Mouse (Mus musculus) retina, embryonic 14.5 days (tissue): ENCODE data around the gene Dhx34.
"Not testable (repeated sequence)": the region's sequence is repeated elsewhere in the genome, so short reads cannot be mapped to it uniquely, and the experiment has no call there.

ENCODE experiments used
- DNase-seq: peaks from one replicate; pipeline ENCODE4 v3.0.0-alpha.2; 2015; ENCODE audit warnings: low spot score

Dhx34 gene

DNA sequence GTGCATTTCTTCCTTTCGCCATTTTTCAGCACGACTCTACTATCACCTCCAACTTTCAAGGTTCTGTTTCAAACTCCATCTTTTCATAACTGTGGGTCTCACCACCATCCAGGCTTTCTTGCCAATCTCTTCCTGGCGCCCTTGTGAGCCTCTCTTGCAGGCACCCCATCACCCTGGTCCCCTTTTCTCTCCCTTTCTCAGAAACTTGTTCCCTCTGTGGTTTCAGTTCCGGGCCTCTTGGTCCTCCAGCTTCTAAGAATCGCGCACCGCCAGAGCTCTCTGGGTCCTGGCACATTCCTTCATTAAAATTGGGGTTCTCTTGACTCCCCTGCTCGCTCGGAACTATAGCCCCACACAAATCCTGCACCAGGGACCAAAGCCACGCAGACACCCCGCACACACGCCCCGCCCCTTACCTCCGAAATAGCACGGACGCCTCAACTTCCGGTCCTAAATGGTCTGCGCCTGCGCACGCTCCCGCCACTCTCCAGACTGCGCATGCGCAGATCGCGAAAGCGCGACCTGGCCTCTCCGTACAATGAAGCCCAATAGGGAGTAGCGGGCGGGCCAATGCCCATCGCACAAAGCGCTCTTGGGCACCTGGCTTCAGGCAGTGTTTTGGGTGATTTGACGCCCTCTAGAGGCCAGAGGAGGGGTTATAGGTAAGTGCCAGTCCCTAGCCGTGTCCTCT, at the start of gene Dhx34:
Dhx34 (minus strand) TSS at position 456 of the 691 bp plus-strand sequence.
- peak; percentile 98 for DNase-seq

DNA sequence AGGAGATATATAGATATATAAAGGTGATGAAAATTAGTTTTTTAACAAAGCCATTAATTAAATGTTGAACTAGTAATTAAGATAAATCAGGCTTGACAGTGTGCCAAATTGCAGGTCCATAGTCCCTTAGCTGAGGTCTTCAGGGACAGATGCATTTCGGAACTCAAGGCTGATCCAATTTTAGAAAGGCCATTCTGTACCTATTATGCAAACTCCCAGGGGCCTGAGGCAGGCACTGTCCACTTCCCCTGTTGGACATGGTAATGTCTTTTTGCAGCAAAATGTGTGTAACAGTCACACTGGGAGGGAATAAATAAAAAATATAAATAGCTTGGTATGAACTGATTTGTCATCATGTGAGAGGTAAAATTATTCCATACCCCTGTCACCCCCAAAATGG, 49.3 kb upstream of the Dhx34 start:
- no peak for DNase-seq

DNA sequence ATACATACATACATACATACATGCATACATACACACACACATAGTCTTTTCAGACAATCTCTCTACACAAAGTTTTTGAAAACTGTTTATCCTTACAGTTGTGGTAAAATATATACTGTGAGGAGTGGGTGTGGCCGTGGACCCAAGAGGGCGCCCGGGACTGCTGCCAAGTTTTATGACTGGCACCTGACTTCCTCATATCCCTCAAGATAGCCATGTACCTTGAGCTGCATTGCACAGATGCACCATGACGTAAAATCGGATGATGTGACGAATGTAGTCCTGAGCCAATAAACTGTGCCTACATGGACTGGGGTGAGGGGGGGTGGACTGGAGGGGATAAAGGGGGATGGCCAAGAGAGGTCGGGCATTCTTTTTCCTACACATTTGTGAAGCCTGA, 44.8 kb upstream of the Dhx34 start:
- not testable (repeated sequence) for DNase-seq

DNA sequence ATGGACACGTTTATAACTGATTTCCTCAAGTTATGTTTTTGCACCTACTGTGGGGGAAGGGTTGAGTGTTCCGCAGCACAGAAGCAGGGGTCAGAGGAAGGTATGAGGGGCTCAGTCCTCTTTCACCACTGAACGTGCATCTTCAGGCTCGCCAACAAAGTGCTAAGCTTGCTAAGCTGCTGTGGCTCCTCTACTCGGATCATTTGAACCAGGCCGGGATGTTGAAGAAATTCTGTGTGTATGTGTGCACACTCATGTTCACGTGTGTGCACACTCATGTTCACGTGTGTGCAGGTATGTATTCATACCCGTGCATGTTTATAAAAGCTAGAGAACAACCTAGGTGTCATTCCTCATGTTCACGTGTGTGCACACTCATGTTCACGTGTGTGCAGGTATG, 44.0 kb upstream of the Dhx34 start:
- DNase-seq = no peak

DNA sequence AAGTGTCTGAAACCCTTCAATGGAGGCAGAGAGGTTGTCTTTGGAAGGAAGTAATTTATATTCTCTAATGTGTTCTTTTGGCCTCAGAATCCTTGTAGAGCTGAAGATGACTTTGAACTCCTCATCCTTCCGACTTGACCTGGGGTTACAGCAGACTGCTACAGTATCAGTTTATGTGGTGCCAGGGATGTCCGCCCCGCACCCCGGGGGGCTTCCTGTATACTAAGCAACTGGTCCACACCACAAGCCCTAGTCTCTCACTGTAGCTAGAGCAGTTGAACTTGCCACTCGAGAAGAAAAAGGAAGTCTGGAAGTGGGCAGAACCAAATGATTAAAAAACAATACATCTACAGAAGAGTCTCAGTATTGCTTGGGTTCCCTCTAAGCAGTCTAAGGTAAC, 42.0 kb upstream of the Dhx34 start:
- DNase-seq = no peak

DNA sequence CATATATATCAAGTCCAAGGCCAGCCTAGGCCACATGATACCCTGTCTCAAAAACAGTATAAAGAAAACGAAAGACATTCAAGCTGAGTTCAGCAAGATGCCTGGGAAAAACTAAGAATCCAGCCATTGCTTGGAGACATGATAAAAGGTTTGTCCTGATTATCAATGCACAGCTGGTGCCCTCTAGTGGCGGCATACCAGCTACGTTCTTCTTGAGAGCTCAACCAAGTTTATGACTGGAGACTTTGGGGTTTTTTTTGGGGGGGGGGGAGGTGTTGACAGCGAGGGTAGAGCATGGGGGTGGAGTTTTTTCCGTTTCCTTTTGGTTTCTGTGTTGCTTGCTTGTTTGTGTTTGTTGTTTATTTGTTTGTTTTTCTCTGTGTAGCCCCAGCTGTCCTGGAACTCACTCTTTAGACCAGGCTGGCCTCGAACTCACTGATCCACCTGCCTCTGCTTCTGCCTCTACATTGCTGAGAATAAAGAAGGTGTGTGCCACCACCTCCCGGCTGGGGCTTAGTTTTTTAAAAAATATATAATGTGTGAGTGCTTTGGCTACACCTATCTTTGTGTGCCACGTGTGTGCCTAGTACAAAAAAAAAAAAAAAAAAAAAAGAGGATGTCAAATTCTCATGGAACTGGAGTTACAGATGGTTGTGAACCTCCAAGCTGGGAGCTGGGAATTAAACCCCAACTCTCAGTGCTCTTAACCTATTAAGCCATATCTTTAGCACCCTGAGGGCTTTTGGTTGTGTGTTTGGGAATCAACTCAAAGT, 41.4 kb upstream of the Dhx34 start:
- peak; percentile 92 for DNase-seq

DNA sequence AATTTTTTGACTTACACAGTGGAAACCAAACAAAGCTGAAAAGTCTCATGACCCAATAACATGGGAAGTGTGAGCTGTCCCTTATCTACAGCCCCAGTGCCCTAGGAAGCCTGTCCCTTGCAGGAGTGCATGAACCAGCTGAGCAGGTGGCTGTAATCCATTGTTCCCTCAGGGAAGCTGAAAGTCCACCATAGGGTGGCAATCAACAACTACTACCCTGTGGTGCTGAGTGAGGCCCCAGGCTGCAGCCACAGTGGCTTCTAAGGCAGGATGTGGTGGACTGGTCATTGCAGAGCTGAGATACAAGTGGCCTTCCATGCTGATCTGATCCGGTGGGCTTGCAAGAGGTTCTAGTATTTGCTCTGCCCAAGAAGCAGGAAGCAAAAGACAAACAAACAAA, 39.3 kb upstream of the Dhx34 start:
- DNase-seq = no peak

DNA sequence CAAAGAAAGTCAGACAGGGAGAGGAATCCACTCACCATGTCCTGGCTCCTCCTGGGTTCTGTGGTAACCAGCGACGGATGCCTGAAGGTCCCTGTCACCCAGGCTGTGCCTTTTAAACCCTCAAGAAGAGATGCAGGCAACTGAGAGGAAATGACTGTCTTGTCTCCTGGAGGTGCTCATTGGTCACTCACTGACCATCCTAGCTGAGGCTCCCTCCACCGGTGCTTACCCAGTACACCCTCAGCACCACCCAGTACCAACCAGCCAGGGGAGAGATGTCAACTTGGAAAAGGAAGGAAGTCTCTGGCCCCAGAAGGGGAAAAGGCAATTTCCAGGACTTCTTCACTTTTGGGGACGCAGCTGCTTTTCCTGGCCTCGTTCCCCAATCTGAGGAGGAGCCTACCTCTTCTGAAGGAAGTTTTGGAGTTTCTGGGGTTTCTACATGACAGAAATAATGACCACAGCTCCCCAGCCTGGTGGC, 37.3 kb upstream of the Dhx34 start, which contains the start of gene C5ar1:
C5ar1 (minus strand) TSS at position 431 of the 481 bp plus-strand sequence.
- no peak for DNase-seq

DNA sequence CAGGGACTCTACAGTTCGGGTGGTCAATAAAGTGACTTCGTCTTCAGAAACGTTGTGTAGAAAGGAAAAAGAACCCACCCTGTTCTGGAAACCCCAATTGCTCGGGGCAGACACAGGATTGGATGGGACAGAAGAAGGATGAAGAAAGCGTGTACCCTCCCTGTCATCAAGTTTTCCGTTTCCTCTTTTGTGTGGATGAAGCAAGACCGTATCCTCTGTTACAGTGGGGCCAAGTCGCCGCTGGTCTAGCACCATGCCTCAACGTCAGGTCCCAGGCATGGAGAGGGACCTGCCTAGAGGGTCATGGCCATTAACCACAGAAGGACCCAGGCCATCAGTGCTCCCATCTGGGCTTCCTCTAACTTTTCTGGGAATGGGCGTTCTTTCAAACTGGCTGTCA, 36.0 kb upstream of the Dhx34 start:
- no peak for DNase-seq

DNA sequence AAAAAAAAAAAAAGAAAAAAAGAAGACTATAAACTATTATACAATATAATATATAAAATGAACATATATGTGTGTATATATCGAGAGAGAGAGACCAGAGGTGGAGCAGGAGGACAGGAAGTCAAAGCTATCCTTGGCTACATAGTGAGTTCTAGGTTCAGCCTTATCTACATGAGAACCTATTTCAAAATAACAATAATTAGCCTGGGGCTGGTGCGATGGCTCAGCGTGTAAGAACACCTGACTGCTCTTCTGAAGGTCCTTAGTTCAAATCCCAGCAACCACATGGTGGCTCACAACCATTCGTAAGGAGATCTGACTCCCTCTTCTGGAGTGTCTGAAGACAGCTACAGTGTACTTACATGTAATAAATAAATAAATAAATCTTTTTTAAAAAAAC, 34.1 kb upstream of the Dhx34 start:
- not testable (repeated sequence) for DNase-seq

DNA sequence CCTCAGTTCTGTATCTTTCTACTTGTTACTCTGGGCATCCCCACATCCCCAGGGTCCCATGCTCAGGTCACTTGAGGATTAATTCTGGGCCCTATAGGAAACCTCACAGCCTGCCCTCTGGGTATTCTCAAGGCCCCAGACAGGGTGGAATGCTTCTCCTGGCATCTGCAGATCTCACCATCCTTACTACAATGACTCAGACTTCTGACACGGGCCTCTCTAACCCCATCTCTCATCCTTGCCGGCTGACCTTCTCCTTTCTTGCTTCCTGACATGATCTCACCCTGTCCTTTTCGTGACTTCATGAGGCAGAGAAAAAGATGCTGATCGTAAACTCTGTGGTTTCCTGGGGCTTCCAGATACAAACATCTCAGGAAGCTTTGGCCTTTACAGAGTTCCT, 32.4 kb upstream of the Dhx34 start:
- no peak for DNase-seq

DNA sequence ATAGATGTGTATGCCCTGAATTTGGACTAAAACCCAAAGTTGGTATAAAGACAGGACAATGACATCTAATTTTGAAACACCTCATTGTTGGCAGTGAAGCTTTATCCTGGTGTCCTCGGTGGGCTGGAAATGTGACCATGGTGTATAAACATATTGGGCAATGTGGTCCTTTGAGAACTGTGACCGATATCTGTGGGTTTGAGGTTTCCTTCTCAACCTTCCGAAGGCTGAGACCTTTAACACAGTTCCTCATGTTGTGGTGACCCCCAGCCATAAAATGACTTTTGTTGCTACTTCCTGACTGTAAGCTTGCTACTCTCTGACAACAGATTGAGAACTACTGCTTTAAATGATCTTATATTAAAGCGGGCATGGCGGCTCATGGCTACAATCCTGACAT, 28.9 kb upstream of the Dhx34 start:
- no peak for DNase-seq

DNA sequence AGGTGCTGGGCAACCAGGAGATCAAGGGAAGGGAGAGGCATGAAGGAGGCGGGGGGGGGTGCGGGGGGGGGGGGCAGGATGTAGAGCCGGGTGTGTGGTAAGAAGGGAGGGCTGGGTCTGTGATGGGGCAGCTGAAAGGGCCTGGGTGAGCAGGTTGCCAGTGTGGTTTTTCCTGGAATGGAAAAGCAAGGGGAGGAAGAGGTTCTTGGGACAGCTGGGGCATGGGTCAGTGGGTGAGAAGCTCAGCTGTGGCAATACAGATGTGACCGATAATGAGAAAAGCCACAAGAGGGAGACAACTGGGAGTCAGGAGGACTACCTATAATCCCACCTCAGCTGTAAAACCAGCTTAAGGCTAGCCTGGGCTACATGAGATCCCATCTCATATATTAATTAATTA, 24.1 kb upstream of the Dhx34 start:
- DNase-seq = no peak

DNA sequence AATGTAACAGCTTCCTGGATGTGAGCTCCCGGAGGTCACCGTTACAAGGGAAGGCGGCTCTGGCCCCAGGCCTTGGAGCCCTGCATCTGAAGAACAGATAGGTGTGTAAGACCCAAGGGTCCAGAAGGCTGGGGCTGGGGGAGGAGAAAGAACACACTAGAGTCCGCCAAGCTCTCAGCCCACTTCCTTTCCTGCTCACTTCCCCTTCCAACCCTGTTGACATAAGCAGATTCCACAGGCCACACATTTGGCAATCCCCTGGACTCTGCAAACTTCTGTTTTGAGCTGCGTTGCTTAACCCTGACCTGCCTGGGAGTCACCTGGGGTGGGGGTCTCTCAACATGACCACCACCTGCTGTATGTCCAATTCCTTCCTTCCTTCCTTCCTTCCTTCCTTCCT, 22.2 kb upstream of the Dhx34 start, which contains the start of gene C5ar2:
C5ar2 (minus strand) TSS at position 88 of the 400 bp plus-strand sequence.
- no peak for DNase-seq

DNA sequence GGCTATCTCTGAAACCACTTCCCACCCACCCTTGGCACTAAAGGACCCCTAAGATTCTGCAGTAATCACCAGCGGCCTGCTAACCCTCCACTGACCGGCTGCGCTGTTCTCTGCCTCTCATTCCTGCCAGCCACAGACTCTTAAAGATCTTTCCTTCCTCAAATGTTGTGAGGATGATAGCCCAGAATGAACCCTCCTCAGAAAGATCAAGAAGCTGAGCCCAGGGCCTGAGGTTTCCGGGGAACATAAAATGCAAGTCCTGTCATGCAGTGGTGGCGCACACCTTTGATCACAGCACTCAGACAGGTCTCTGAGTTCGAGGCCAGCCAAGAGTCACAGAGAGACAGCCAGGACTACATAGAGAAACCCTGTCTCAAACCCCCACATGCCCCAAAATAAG, 20.4 kb upstream of the Dhx34 start:
- no peak for DNase-seq

DNA sequence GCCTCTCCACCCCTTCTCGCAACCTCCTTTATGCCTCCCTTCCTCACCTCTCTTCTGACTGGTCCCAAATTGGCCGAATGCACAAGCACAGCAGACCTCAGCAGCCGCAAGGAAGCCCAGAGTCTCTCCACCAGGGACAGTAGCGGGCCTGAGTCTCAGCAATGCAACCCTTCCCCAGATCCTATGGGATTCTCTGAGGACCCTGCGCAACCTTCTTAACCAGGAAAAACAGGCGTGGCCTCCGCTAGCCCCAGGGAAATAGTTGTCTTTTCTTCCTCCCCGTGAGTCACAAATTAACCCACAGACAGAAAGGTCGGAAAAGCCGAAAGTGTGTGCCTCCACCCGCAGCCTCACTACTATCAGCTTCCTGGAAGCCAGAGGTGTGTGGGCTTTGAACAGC, 19.9 kb upstream of the Dhx34 start:
- no peak for DNase-seq

DNA sequence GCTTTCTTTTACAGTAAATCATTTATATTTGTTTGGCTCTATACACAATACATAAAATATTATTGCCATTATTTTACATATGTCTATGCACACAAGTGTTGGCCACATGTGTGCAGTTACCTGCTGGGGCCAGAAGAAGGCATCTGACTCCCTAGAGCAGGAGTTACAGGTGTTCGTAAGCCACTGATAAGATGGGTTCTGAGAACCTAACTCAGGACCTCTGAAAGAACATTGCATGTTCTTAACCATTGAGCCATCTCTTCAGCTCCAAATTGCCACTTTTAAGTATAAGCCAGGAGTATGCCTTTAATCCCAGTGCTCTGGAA, 19.1 kb upstream of the Dhx34 start:
- DNase-seq = no peak

DNA sequence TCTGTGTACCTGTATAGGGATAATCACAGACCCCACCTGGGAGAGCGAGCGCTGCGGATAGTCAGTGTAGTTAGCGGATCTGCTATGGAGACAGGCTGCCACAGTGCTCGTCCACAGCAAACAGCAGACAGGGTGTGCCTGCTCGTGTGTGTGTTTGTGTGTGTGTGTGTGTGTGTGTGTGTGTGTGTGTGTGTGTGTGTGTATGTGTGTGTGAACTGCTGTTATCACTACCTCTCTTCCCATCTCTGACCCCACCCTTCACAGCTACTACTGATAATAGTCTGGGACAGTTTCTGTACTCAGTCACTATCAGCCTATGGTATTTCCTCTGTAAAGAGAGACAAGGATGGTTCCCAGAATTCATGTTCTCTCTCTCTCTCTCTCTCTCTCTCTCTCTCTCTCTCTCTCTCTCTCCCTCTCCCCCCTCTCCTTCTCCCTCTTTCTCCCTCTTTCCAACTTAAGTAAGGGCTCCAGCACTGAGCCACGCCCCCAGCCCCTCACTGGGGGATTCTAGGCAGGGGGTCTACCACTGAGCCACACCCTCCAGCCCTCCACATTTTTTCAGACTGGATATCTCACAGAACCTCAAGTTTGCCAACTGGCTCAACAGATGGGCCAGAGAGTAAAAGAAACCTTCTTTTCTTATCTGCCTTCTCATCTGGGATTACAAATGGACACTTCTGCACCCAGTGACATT, 18.6 kb upstream of the Dhx34 start:
- no peak for DNase-seq

DNA sequence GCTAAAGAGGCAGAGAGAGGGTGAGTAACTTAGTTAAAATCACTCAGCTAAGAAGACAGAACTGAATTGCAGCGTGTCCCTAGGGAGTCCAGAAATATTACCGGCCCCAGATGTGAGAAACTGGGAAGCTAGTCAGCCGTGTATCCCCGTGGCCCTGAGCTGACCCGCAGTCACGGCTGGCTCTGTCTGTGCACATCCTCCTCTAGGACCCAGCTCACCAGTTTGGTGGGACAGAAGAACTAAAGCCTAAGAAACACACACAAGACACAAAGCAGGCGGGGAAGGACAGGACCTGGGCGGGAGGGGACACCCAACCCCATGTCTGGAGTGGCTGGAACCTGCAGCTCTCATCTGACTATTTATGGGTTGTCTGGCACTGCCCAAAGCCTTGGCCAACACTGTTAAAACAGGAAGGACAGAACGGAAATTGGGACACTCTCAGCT, 17.7 kb upstream of the Dhx34 start:
- DNase-seq = no peak

DNA sequence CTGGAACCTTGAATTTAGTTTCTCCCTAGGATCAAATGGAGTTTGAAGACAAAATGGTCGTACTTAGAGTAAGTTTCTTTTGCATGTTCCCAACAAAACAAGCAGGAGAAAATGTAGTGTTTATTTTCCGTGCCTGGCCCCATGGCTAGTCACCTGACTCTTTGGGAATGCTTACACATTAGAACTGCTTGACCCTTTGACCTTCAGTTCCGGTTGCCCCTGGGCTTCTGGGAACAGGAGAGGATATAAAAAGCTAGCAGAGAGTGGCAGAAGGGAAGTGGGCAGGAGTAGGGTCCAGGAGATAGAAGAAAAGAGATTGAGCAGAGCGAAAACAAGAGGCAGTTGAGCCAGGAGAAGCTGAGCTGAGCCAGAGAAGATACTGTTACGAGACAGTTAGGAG, 8.0 kb upstream of the Dhx34 start:
- peak; percentile 35 for DNase-seq

DNA sequence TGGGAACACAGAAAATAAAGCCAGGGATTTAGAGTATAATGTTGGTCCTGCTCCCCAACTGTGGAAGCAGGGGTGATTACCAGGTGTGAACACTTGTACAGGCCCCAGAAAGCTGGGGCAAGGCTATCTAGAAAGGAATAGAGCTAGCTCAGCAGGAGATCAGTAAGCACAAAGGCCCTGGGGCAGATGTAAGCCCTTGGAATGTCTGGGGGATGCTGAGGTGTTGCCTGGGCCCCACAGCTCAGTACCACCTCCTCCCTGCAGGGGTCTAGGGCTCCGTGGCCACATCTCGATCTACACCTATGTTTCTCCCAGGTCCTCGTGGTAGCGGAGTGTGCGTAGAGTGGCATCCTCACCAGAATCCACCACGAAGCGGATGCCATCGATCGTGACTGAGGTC, 7.9 kb downstream of the Dhx34 start:
- no peak for DNase-seq

DNA sequence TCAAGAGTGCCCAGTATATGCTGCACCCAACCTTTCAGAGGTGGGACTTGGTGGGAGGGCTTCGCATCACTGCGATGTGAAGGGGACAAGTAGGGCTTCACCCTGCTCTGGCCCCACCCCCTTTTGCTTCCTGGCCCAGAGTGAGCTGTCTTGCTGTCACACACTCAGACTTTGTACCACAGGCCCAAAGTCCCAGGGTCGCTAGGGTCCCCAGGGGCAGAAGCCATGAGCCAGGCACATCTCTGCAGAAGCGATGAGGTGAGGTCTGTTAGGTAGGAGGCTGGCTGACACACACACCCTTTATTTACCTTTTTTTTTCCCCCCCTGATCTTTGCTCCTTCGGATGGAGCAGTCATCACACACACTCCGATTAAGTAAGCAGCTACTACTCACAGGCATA, 8.6 kb downstream of the Dhx34 start:
- DNase-seq = no peak

DNA sequence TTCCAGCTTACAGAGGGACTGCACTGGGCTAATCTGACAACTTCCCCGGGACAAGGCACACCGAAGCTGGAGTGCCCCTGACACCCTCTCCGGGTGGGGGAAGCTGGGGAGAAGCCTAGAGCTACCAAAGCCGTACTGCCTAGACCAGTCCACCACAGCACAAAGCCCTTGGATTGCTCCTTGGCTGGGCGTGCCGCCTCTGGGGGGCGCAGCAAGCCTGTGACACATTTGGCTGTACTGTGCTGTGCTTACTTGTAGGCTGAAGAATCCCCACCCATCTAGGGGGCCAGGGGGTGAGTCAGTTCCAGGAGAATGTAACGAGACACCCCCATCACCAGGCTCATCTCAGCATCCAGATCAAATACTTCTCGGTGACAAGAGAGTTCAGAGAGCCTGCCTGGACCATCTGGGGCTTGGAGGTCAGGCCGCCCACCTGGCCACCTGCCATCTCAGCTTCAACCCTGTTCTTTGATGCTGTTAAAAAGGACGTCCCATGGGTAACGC, 10.9 kb downstream of the Dhx34 start:
- no peak for DNase-seq
